Mouse (Mus musculus) thymus, postnatal 10 days (tissue): ENCODE results near the gene Txndc15.
A peak's percentile ranks its signal among the peaks of the same experiment; 100 is the strongest.
"Not testable (repeated sequence)": the region's sequence is repeated elsewhere in the genome, so short reads cannot be mapped to it uniquely, and the experiment has no call there.

Source experiments
- DNase-seq, 2 experiments: peaks; one replicate each; pipeline ENCODE4 v3.0.0; 2021; ENCODE audit warnings: low spot score in 2 of 2

Gene Txndc15

GRCm38 (mm10) chr13:55714501-55715166 is at the start of gene Txndc15:
TSS of gene Txndc15 (plus strand) at chr13:55714650.
- DNase-seq = peak; percentile 75 to 87

- peak; percentile 11 to 54 for DNase-seq
Measured at GRCm38 (mm10) chr13:55668550-55668949, 45.9 kb upstream of the Txndc15 start.

- DNase-seq = no peak
Measured at GRCm38 (mm10) chr13:55672711-55673110, 41.7 kb upstream of the Txndc15 start.

DNA sequence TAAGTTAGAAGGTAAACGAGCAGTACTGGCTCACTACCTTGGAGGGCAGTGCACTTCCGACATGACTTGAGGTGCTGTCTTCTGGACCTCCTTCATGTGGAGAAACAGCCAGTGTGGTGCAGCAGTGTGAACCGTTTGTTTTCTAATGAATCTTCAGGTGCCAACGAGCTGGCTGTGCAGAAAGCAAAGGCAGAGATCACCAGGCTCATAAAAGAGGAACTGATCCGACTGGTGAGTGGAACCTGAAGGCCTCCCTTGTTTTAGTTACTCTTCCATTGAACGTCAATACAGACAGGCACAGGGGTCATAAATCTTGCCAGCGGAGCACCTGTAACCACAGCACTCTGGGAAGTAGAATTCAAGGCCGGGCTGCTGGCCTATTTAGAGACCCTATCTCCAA is 37.1 kb upstream of the Txndc15 start:
- no peak for DNase-seq

DNA sequence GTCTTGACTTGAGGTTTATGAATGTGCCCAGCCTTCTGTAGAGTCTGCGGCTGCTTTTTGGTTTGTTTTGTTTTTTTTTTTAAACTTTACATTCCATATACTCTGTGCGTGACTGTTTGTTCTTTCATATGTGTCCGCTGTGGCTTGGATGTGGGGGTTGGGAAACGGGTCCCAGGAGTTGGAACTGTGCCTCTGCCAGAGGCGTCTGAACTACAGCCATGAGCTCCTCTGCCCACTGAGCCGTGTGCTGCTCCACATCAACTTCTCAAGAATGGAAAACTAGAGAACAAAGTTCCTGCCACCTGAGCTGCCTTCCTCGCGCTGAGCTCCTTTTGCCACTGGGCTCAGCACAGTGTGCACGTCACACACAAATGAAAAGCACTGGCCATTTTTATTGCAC is 32.2 kb upstream of the Txndc15 start:
- DNase-seq = no peak

DNA sequence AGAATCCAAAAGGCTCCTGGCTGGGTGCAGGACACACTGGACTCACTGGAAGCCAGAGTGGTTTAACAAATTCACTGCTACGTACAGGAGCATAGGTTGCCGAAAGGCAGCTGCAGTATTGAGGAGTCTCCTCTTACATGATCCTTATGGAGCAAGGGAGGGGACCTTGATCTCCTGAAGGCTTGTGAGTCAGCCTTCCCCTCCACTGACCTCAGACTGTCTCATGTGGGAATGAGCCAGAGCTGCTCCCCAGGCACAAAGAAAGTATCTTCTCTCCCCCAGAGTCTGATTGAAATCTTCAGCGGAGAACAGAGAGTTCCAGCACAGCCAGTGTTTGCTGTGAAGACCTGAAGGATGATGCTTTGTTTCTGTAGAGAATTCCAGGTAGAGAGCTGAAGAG is 30.9 kb upstream of the Txndc15 start:
- DNase-seq = no peak

DNA sequence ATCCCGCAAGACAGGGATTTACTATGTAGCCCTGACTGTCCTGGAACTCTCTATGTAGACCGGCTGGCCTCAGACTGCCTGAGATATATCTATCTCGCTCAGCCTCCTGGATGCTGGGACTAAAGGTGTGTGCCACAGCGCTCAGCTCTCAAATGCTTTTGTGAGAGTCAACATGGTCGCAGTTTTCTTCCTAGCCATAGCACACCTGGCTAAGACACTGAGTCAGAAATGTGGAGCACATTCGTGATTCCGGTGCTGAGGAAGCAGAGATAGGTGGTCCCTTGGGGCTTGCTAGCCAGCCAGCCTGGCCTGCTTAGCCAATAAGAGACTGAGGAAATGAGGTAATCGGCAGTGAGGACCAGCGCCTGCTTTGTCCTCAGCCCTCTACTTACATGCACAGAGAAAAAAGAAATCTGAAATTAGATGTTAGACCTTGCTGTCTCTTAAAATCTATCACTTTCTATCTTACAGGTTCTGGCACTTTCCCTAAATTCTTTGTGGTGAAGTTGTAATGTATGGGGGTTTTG is 28.3 kb upstream of the Txndc15 start:
- no peak for DNase-seq

DNA sequence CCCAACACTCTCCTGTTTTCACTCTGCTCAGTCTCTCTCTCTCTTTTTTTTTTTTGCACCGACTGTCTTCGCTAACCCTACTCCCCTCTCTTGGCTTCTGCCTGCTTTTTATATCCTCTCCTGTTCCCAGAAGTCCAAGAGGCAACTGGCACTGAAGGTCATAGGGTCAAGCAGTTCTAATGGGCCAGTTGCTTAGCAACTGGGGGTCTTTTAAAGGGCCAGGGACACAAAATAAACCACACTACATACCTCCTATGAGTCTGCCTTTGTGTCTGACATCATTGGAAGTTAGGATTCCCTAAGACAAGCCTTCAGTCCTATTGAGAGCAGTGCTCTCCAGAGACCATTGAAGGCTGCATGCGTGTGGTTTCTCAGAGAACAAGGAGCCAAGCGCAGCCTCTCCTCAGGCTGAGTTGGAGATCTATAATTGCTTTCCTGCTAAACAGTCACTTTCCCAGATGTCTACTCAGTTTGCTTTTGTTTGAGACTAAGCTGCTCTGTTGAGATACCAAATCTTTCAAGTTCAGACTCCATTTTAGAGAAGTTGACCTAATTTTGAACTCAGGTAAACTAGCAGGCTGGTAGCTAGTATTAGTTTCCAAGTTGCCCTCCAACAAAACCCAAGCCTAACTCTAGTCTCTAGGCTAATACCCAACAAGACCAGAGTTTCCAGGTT is 26.4 kb upstream of the Txndc15 start:
- no peak for DNase-seq

DNA sequence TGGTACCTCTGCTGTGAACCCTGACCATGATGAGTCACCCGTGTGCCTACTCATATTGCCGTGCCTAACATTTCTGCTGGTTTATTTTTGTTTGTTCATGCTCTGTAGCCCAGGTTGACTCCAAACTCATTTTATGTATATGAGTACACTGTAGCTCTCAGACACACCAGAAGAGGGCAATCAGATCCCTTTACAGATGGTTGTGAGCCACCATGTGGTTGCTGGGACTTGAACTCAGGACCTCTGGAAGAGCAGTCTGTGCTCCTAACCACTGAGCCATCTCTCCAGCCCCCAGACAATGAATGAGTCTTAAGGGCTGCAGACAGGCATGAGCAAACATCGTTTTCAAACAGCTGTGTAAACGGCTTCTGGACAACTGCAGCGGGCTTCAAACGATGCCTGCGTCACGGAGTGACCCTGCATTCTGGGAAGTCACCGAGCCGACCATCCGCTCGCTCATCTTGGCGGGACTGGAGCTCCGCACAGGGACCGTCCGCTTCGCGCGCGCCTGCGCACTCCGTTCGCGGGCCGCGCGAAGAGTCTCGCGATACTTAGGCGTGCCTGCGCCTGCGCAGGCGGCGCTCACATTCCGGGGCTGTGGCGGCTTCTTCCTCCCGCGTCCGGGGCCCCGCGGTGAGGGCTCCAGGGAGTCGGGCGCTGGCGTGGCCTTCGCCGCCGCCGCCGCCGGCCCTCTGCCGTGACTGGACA is 21.8 kb upstream of the Txndc15 start, which contains the start of gene B230219D22Rik:
Gene B230219D22Rik, plus strand, starts transcription at position 590 of the 708 bp plus-strand sequence.
- DNase-seq = peak; percentile 82 to 90

DNA sequence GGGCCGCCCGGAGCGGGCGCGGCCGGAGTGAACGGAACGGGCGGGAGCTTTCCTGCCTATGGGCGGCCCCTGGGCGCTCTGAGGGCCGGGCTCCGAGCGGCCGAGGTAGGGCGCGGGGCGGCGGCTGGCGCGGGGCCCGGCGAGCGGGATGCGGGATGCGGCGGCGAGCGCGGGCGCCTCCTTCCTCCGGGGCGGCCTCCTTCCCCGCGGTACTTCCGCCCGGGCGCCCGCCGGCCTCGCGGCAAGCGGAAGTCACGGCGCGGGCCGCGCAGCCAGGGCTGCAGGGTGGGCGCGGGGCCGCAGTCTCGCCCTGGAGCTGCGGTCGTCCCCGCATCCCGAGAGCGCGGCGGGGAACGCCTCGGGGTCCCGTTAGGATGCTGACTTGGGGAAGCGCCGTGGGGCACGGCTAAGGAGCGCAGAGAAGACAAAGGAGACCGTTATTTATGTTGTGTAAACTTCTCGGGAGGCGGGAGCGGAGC is 21.2 kb upstream of the Txndc15 start:
- DNase-seq = peak; percentile 45 to 59

- no peak for DNase-seq
Measured at GRCm38 (mm10) chr13:55694110-55694509, 20.3 kb upstream of the Txndc15 start.

GRCm38 (mm10) chr13:55695989-55696388 is 18.5 kb upstream of the Txndc15 start:
- not testable (repeated sequence) for DNase-seq

DNA sequence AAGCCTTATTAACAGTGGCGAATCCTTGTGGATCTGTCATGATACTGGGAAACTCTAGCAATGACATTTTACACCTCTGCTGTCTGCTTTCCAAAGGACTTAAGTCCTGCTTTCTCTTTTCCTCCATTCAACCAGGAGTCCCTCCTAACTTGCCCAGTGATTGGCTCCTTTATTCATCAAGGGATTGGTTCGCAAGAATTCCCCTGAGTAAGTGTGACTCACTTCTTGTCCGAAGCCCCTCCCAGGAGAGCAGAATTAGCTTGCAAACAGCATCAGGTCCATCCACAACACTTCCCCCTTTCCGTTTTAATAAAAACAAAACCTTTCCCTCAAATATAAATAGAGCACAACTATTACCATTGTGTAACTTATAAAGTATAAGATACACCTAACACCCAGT is 10.1 kb upstream of the Txndc15 start:
- no peak for DNase-seq

DNA sequence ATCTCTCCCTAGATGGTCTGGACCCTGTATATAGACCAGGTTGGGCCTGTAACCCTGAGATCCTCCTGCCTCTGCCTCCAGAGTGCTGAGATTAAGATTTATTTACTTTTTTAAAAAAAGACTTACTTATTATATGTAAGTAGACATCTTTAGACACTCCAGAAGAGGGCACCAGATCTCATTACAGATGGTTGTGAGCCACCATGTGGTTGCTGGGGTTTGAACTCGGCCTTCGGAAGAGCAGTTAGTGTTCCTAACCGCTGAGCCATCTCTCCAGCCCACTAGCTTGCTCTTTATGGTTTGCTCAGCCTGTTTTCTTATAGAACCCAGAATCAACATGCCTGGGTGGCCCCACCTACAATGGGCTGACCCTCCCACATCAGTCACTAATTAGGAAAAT is 1.6 kb upstream of the Txndc15 start:
- no peak for DNase-seq

DNA sequence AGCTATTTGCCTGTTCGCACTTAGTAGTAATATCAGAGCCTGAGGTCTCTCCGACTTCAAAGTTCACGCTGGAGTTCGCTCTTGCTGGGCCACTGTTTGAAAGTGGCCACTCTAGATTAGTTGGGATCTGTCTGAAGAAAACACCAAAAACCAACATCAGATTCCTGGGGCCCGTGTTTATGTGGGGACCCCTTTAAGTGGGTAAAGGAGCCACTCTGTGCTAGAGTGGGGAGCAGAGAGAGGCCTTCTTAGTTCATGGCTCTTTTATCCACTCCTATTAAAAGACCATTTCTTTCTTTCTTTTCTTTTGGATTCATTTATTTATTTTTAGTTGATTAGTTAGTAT is 690 bp downstream of the Txndc15 start:
- no peak for DNase-seq

GRCm38 (mm10) chr13:55715908-55716510 is 1.6 kb downstream of the Txndc15 start:
- peak in 1 of 2 experiments; percentile 44 for DNase-seq

DNA sequence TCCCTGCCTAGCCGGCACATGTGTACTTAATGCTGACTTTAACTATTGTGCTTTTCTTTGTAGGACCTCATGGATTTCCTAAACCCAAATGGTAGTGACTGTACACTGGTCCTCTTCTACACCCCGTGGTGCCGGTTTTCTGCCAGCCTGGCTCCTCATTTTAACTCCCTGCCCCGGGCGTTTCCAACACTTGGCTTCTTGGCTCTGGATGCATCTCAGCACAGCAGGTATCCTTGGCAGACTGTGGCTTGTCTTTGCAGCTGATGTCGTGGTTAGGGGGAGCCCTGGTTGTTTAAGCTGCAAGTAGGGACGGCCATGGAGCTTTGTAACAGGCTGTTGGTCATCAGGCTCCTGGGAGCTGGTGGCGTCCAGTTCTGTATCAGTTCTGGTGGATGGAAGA is 7.1 kb downstream of the Txndc15 start:
- DNase-seq = no peak

DNA sequence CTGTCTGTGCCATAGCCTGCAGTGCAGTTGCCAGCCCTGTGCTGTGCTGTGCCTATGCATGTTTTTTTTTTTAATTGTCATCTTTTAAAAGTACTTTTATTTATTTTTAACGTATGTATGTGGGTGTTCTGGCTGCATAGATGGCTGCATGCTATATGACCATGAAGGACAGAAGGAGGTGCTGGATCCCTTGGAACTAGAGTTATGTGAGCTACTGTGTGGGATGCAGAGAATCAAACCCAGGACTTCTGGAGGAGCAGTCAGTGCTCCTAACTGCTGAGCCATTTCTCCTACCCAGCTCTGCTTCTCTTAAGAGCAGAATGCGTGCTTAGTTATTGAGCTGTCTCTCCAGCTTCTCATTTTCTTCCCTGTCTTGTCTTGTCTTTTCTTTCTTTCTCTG is 7.5 kb downstream of the Txndc15 start:
- no peak for DNase-seq

DNA sequence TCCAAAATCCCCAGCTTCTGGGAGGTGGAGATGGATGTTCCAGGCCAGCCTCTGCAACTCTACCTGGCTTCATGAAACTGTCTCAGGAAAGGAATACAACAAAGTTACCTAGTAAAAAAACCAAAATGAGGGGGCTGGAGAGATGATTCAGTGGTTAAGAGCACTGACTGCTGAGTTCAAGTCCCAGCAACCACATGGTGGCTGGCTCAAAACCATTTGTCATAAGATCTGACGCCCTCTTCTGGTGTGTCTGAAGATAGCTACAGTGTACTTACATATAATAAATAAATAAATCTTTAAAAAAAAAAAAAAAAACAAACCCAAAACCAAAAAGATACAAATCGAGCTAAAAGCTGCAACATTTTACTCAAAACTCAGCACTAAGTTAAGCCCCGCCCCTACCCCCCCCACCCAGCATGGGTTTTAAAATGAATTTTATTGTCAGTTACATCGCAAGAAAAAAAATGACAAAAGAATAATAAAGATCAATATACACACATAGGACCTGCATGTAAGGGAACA is 12.2 kb downstream of the Txndc15 start:
- DNase-seq = no peak

DNA sequence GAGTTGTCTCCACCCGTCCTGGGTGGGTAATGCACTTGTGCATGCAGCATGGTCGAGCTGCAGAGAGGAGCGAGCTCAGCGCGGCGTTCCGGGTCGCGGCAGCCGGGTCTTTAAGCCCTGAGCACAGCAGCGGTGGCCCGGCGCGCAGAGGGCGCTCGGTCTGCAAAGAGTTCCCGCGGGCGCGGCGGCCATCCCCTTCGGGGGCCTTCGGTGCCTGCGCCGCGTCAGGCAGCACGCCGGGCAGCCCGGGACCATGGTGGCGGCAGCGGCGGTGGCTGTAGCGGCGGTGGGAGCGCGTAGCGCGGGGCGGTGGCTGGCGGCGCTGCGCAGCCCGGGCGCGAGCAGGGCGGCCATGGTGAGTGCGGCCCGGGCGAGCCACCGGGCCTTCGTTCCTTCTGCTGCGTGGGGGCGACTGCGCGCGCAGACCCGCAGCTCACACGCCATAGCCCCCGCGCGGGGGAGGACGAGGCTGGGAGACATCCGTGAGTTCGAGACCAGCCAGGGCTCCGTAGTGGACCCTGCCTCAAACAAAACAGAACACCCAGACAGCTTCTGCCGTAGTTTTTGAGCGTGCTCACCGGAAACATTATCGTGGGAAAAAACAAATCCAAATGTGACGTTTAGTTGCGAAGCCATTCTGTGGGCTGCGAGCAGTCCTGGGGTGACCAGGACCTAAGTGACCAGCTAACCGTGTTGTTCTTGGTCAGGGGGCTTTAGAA is 12.8 kb downstream of the Txndc15 start, which contains the start of gene Pcbd2:
Gene Pcbd2, plus strand, starts transcription at position 249 of the 719 bp plus-strand sequence.
- peak; percentile 79 to 87 for DNase-seq

DNA sequence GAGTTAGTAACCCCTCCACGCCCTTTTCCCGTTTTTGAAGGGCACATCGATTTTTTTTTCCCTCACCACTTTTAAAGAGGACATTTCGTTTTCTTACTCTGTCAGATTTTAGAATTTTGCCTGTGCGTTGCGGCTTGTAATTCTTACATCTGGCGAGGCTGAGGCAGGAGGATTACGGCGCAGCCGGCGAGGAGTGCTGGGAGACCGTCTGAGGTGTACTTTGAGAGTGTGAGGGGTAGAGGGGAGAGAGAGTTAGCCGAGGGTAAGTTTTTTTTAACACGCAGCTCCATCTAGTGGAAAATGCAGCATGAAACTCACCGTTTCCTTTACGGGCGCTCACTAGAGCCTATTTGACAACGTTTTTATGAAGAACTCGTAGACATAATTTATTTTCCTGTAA is 13.4 kb downstream of the Txndc15 start:
- peak; percentile 74 to 76 for DNase-seq
